Comparison of ENCODE assay signal across 16 mouse cellular contexts in genomic region chr12:27663126-27663525, GRCm38 (mm10).
"Had no signal": no experiment of that assay in that cellular context is flagged by ENCODE, and none has a peak within 500 bp of the region (broad histone marks: within the 10 kb centered on the region; RNA-seq: fewer than 3 reads in every experiment).

No protein-coding gene starts in this region.

- H3K27me3 ChIP-seq: neural tube, embryonic 13.5 days; neural tube, embryonic 15.5 days; stomach, embryonic 15.5 days had no signal

- H3K27ac ChIP-seq: neural tube, embryonic 13.5 days; neural tube, embryonic 15.5 days; stomach, embryonic 15.5 days; stomach, postnatal 0 days had no signal

- H3K36me3 ChIP-seq: neural tube, embryonic 13.5 days; neural tube, embryonic 15.5 days; stomach, embryonic 15.5 days had no signal

- H3K9me3 ChIP-seq: neural tube, embryonic 13.5 days; neural tube, embryonic 15.5 days; stomach, embryonic 15.5 days had no signal

- H3K4me2 ChIP-seq: neural tube, embryonic 13.5 days; neural tube, embryonic 15.5 days; stomach, embryonic 15.5 days had no signal

- H3K4me1 ChIP-seq: neural tube, embryonic 13.5 days; neural tube, embryonic 15.5 days; stomach, embryonic 15.5 days had no signal

- H3K9ac ChIP-seq: neural tube, embryonic 13.5 days; neural tube, embryonic 15.5 days; stomach, embryonic 15.5 days had no signal

- H3K4me3 ChIP-seq: neural tube, embryonic 13.5 days; neural tube, embryonic 15.5 days; stomach, embryonic 15.5 days had no signal

- DNase-seq: retina, postnatal 1 day; right cerebral cortex, adult 18-20 months; right cerebral cortex, postnatal 14 days; right cerebral cortex, postnatal 25 days; right cerebral cortex, postnatal 4 days; spleen, adult 18-20 months; thymus, adult 18-20 months; thymus, adult 2 months; thymus, postnatal 14 days; thymus, postnatal 25 days; thymus, postnatal 36 days; thymus, postnatal 4 days had no signal
